Mouse (Mus musculus) layer of hippocampus, adult 18-20 months (tissue): Measurements from ENCODE around the gene Nynrin. TPM values are rescaled to one million over a fixed set of nuclear protein-coding genes. Genes with fewer than 3 reads are reported as not detected.
A peak's percentile ranks its signal among the peaks of the same experiment; 100 is the strongest.

Source experiments
- DNase-seq, 2 experiments: peaks; one replicate each; pipeline ENCODE4 v3.0.0; 2022; ENCODE audit warnings: low spot score in 2 of 2
- total RNA-seq, 2 experiments: library from RNA; stranded (reverse); gene quantifications; 2 replicates each; pipeline ENCODE4 v1.2.3; 2021

The Nynrin gene
- total RNA-seq, 2 experiments from 2014 or later = 7.0 to 8.0 TPM

- DNase-seq = no peak
These were observed 23.9 kb downstream of the Nynrin start for GRCm38 (mm10) chr14:55877469-55878315.

GRCm38 (mm10) chr14:55878316-55878940 is 24.6 kb downstream of the Nynrin start:
- no peak for DNase-seq

- DNase-seq = peak; percentile 64 to 89
These were observed 25.8 kb downstream of the Nynrin start for GRCm38 (mm10) chr14:55879623-55880022.

- no peak for DNase-seq
These were observed 27.2 kb downstream of the Nynrin start for GRCm38 (mm10) chr14:55880982-55881381.

GRCm38 (mm10) chr14:55882171-55882641 is 28.4 kb downstream of the Nynrin start:
- no peak for DNase-seq

GRCm38 (mm10) chr14:55883149-55883661 is 29.4 kb downstream of the Nynrin start:
- no peak for DNase-seq

GRCm38 (mm10) chr14:55883663-55884062 is 29.9 kb downstream of the Nynrin start:
- no peak for DNase-seq

GRCm38 (mm10) chr14:55884166-55884565 is 30.4 kb downstream of the Nynrin start, which contains the start of gene Cbln3:
Cbln3 (minus strand) TSS chr14:55884392.
- no peak for DNase-seq

GRCm38 (mm10) chr14:55884713-55885113 is 30.9 kb downstream of the Nynrin start, which contains the start of gene Khnyn:
Khnyn (plus strand) TSS chr14:55884947.
- peak; percentile 56 to 78 for DNase-seq

GRCm38 (mm10) chr14:55885114-55885790 is 31.4 kb downstream of the Nynrin start:
- no peak for DNase-seq

GRCm38 (mm10) chr14:55885791-55886271 is 32.0 kb downstream of the Nynrin start:
- DNase-seq = no peak

GRCm38 (mm10) chr14:55886571-55887382 is 33.0 kb downstream of the Nynrin start:
- no peak for DNase-seq

GRCm38 (mm10) chr14:55897671-55898070 is 43.9 kb downstream of the Nynrin start:
- DNase-seq = no peak

GRCm38 (mm10) chr14:55898947-55899346 is 45.1 kb downstream of the Nynrin start:
- DNase-seq = no peak

- peak; percentile 75 to 82 for DNase-seq
These were observed 46.0 kb downstream of the Nynrin start, which contains the start of gene Sdr39u1 for GRCm38 (mm10) chr14:55899701-55900413. Sdr39u1 (minus strand) TSS chr14:55900293.

- DNase-seq = no peak
These were observed 46.6 kb downstream of the Nynrin start for GRCm38 (mm10) chr14:55900414-55900755.

- no peak for DNase-seq
These were observed 51.7 kb downstream of the Nynrin start for GRCm38 (mm10) chr14:55905518-55905917.

- no peak for DNase-seq
These were observed 59.6 kb downstream of the Nynrin start for GRCm38 (mm10) chr14:55913406-55913805.

- DNase-seq = peak; percentile 59 to 92
These were observed 64.7 kb downstream of the Nynrin start for GRCm38 (mm10) chr14:55918240-55919082.
